Mouse (Mus musculus): ENCODE measurements around the gene Lhx6. TPM values are rescaled to one million over a fixed set of nuclear protein-coding genes. Genes with fewer than 3 reads are reported as not detected.

The Lhx6 gene
- polyA plus RNA-seq, 1 experiment: 0.18 TPM

DNA sequence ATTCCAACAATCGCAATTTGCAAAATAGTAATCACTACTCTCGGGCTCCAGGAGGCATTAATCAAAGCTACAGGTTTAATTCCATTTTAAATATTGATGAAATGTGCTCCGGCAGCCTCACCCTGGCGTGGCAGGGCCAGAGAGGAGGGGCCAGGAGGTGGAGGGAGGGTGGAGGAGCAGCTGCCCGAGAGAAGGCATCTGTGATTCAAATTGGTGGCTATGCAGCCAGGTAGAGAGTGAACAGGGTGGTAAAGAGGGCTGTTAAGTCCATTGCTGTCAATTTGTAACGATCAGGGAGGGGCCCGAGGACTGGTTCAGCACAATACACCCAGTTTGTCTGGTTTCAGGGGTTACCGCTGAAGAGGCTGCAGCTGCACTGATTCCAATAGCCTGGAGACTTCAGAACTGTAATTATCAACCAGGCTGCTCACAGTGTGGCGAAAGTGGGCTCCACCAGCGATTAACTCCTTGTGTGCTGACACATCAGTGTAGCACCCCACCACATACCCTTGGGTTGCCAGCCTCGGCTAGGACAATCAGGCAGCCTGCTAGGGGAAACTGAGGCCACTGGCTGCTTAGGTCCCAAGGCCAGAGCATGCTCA is 27.9 kb downstream of the Lhx6 start:
- Histone ChIP-seq H3K4me3 (replicated peaks) (no peak overlapping the region), H3K36me3 (replicated peaks; ENCODE audit: low read length) (no peaks in the 10 kb centered on the region), H3K27me3 (replicated peaks) (peaks cover 83% of the 10 kb centered on the region), H3K9me3 (no peaks in the 10 kb centered on the region), H3K4me1 (peaks cover 7% of the 10 kb centered on the region)
- TF ChIP-seq GATA1 (IDR thresholded peaks at IDR 0.05; ENCODE audit: borderline replicate concordance, low read length) (no peak), FLI1 (IDR thresholded peaks at IDR 0.05; ENCODE audit: low read length) (no peak)

DNA sequence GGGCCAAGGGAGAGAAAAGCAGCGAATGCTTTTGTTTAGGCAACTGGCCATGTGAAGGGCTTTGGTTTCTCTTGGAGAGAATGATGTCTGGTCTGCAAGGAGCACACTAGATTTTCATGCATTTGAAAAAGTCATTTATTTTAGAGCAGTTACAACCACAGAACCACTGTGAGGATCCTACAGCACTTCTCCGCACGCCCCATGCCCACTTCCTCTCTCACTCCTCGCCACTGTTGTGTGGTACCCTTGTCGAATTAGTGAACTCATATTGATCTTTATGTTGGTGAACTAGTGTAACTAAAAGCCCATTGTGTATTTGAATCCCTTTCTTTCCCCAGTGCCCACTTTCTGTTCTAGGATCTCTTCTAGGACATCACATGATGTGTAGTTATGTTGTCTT is 30.0 kb downstream of the Lhx6 start:
- no peaks in the 10 kb centered on the region for H3K36me3 ChIP-seq (replicated peaks; ENCODE audit: low read length)
- no peaks in the 10 kb centered on the region for H3K9me3 ChIP-seq
- peaks cover 7% of the 10 kb centered on the region for H3K4me1 ChIP-seq
- H3K4me3 ChIP-seq (replicated peaks): no peak overlapping the region
- TF ChIP-seq FLI1 (IDR thresholded peaks at IDR 0.05; ENCODE audit: low read length) (no peak), GATA1 (IDR thresholded peaks at IDR 0.05; ENCODE audit: borderline replicate concordance, low read length) (no peak)
- H3K27me3 ChIP-seq (replicated peaks): peaks cover 84% of the 10 kb centered on the region

DNA sequence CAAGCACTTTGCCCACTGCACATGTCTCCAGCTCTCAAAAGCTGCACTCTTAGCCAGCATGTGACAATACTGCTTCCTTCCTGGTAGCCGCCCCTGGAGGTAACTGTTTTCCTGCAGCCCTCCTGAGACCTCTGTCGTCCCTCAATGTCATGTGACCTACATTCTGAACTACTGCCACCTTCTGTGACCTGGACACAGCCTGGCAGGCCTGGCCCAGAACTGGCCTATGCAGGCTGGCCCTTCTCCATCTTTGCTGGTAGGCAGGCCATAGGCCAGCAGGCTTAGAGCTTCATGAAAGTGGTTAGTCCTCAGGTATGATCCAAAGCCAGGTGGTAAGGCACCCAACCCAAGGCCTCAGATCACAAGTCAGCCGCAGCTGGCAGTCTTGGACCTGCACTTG is 31.4 kb downstream of the Lhx6 start:
- TF ChIP-seq FLI1 (IDR thresholded peaks at IDR 0.05; ENCODE audit: low read length) (no peak), GATA1 (IDR thresholded peaks at IDR 0.05; ENCODE audit: borderline replicate concordance, low read length) (no peak)
- Histone ChIP-seq H3K9me3 (no peaks in the 10 kb centered on the region), H3K4me3 (replicated peaks) (no peak overlapping the region)

DNA sequence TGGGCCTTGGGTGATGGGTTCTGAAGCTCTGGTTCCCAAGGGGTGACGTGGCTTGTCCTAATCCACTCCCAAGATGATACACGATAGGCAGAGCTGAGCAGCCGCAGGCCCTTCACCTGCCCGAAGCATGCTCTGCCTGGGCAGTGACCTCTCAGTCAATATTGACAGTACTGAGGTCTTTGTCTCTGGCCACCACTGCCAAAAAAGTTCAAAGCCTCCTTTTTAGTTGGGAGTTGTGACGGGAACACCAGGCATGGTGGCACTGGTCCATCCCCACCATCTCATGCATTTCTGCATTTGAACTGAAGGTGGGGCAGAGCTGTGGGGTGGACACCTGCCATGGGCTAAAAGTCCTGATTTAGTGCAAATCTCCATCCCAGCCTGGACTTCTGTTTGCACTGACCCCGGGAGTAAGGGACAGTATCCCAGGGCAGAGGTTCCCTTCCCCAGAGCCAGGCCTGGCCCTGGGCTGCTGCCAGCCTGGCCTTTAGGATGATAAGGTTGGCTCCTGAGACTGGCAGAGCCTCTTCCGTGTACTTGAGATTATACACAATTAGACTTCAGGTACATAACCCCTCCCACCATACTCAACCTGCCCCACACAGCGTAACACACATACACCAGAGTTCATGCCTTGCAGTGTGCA is 33.4 kb downstream of the Lhx6 start:
- Histone ChIP-seq H3K27me3 (replicated peaks) (peaks cover 83% of the 10 kb centered on the region), H3K4me1 (peaks cover 7% of the 10 kb centered on the region; the same call in 1 of the 2 replicates), H3K4me3 (replicated peaks) (no peak overlapping the region), H3K36me3 (replicated peaks; ENCODE audit: low read length) (no peaks in the 10 kb centered on the region), H3K9me3 (no peaks in the 10 kb centered on the region)
- TF ChIP-seq FLI1 (IDR thresholded peaks at IDR 0.05; ENCODE audit: low read length) (no peak), GATA1 (IDR thresholded peaks at IDR 0.05; ENCODE audit: borderline replicate concordance, low read length) (no peak)

More for the DNA sequence above, 31.4 kb downstream of the Lhx6 start:
- peaks cover 7% of the 10 kb centered on the region for H3K4me1 ChIP-seq
- peaks cover 84% of the 10 kb centered on the region for H3K27me3 ChIP-seq (replicated peaks)
- H3K36me3 ChIP-seq (replicated peaks; ENCODE audit: low read length): no peaks in the 10 kb centered on the region

DNA sequence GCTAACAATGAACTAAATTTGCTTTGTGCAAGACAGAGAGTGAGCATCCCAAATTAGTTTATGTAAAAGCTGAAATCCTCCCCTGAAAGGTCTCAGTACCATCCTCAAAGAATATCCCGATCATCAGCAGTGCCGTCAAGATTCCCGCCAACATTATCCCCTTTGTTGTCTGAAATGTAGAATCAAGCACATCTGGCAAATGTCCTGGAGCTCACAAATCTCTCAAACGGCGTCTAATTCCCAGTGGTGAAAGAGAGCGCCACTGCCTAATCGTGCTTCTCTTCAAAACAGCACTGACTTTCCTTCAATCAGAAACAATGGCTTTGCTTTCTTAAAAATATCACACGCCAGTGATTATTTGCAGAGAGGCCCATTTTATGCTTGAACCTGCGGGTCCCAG is 38.1 kb downstream of the Lhx6 start:
- Histone ChIP-seq H3K4me1 (peaks cover 6% of the 10 kb centered on the region), H3K36me3 (replicated peaks; ENCODE audit: low read length) (no peaks in the 10 kb centered on the region), H3K27me3 (replicated peaks) (peaks cover 86% of the 10 kb centered on the region), H3K4me3 (replicated peaks) (no peak overlapping the region), H3K9me3 (peaks cover 11% of the 10 kb centered on the region; the same call in 1 of the 2 replicates)
- TF ChIP-seq GATA1 (IDR thresholded peaks at IDR 0.05; ENCODE audit: borderline replicate concordance, low read length) (no peak), FLI1 (IDR thresholded peaks at IDR 0.05; ENCODE audit: low read length) (no peak)

DNA sequence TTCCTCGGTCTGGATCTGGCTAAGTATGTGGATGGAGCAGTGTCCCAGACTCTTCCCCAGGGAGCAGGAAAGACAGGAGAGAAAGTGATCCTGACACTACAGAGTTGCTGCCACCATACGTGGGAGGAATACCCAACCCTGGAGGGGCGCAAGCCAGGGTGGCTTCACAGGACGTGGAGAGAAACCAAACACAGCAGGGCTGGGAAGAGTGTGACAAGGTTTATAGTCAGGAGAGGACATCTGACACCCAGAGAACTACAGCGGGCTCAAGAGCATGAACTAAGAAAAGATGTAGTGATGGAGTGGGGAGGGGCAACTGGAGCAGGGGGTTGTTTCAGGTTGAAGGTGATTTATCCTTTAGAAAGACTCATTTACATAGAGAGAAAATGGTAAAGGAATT is 43.8 kb downstream of the Lhx6 start:
- Histone ChIP-seq H3K4me1 (peaks cover 6% of the 10 kb centered on the region), H3K27me3 (replicated peaks) (peaks cover 85% of the 10 kb centered on the region), H3K9me3 (peaks cover 11% of the 10 kb centered on the region; the same call in 1 of the 2 replicates), H3K36me3 (replicated peaks; ENCODE audit: low read length) (no peaks in the 10 kb centered on the region), H3K4me3 (replicated peaks) (no peak overlapping the region)
- TF ChIP-seq GATA1 (IDR thresholded peaks at IDR 0.05; ENCODE audit: borderline replicate concordance, low read length) (no peak), FLI1 (IDR thresholded peaks at IDR 0.05; ENCODE audit: low read length) (no peak)

GRCm38 (mm10) chr2:36056248-36056647 is 49.0 kb downstream of the Lhx6 start:
- Histone ChIP-seq H3K4me3 (replicated peaks) (no peak overlapping the region), H3K9me3 (no peaks in the 10 kb centered on the region), H3K27me3 (replicated peaks) (peaks cover 76% of the 10 kb centered on the region), H3K4me1 (no peaks in the 10 kb centered on the region), H3K36me3 (replicated peaks; ENCODE audit: low read length) (no peaks in the 10 kb centered on the region)
- TF ChIP-seq GATA1 (IDR thresholded peaks at IDR 0.05; ENCODE audit: borderline replicate concordance, low read length) (no peak), FLI1 (IDR thresholded peaks at IDR 0.05; ENCODE audit: low read length) (no peak)

GRCm38 (mm10) chr2:36053249-36053648 is 52.0 kb downstream of the Lhx6 start:
- Histone ChIP-seq H3K9me3 (no peaks in the 10 kb centered on the region), H3K4me3 (replicated peaks) (no peak overlapping the region), H3K4me1 (peaks cover 10% of the 10 kb centered on the region), H3K36me3 (replicated peaks; ENCODE audit: low read length) (no peaks in the 10 kb centered on the region), H3K27me3 (replicated peaks) (peaks cover 57% of the 10 kb centered on the region)
- TF ChIP-seq FLI1 (IDR thresholded peaks at IDR 0.05; ENCODE audit: low read length) (no peak), GATA1 (IDR thresholded peaks at IDR 0.05; ENCODE audit: borderline replicate concordance, low read length) (no peak)

DNA sequence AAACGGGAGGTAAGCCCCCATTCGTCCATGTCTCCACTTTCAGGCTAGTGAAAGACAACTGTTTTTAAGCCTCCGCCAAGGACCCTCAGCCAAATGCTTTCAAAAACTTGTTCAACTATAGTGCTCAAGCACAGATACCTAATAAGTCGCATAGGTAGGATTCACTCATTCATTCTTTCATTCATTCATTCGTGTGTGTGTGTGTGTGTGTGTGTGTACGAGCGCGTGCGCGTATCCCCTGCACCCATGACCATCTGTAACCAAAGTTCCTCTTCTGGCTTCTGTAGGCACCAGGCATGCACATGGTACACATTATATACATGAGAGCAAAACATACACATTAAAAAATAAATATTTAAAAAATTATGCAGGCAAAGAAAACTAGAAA is 55.6 kb downstream of the Lhx6 start:
- Histone ChIP-seq H3K4me1 (peaks cover 30% of the 10 kb centered on the region), H3K27me3 (replicated peaks) (peaks cover 24% of the 10 kb centered on the region), H3K9me3 (no peaks in the 10 kb centered on the region), H3K36me3 (replicated peaks; ENCODE audit: low read length) (peaks cover 24% of the 10 kb centered on the region), H3K4me3 (replicated peaks) (peak overlapping the region; percentile 95)
- TF ChIP-seq GATA1 (IDR thresholded peaks at IDR 0.05; ENCODE audit: borderline replicate concordance, low read length) (no peak), FLI1 (IDR thresholded peaks at IDR 0.05; ENCODE audit: low read length) (no peak)

GRCm38 (mm10) chr2:36048748-36049566 is 56.3 kb downstream of the Lhx6 start, which contains the start of the genes Ndufa8 and Morn5:
TSS of gene Ndufa8 (minus strand) at chr2:36049406.
TSS of gene Morn5 (plus strand) at chr2:36049458.
- peak within 1 kb of the TSS; percentile 95 for H3K4me3 ChIP-seq (replicated peaks)
- no peaks in the 10 kb centered on the region for H3K9me3 ChIP-seq
- peaks cover 34% of the 10 kb centered on the region for H3K4me1 ChIP-seq
- TF ChIP-seq GATA1 (IDR thresholded peaks at IDR 0.05; ENCODE audit: borderline replicate concordance, low read length) (no peak), FLI1 (IDR thresholded peaks at IDR 0.05; ENCODE audit: low read length) (no peak)
- H3K36me3 ChIP-seq (replicated peaks; ENCODE audit: low read length): peaks cover 30% of the 10 kb centered on the region
- H3K27me3 ChIP-seq (replicated peaks): peaks cover 20% of the 10 kb centered on the region
